Mouse (Mus musculus) cortical plate, adult 2 months (tissue): Measurements from ENCODE around the gene Entr1. TPM values are rescaled to one million over a fixed set of nuclear protein-coding genes. Genes with fewer than 3 reads are reported as not detected.

Source experiments
- H3K27ac ChIP-seq: fragments of 200-500 bp; 2 replicates; pipeline ENCODE4 v1.5.1; 2012; ENCODE audit warnings: low read length, control low read depth, inconsistent platforms; ENCODE audit not compliant: insufficient read depth
- H3K4me1 ChIP-seq: fragments of 200-500 bp; 2 replicates; pipeline ENCODE4 v1.6.1; 2011; ENCODE audit warnings: low read length; ENCODE audit not compliant: control insufficient read depth, insufficient read depth
- H3K4me3 ChIP-seq: fragments of 200-500 bp; 2 replicates; pipeline ENCODE4 v1.5.1; 2011; ENCODE audit warnings: mild to moderate bottlenecking, low read length, control low read depth; ENCODE audit not compliant: insufficient read depth
- CTCF ChIP-seq: fragments of 200-500 bp; IDR thresholded peaks from 2 replicates; pipeline ENCODE4 v1.5.1; 2011; ENCODE audit warnings: mild to moderate bottlenecking, control low read depth, low read length; ENCODE audit not compliant: insufficient read depth; ENCODE audit errors: extremely low read depth
- POLR2A ChIP-seq: fragments of 200-500 bp; IDR thresholded peaks from 2 replicates; pipeline ENCODE4 v1.6.1; 2011; ENCODE audit warnings: mild to moderate bottlenecking, low read length, control low read depth; ENCODE audit not compliant: insufficient read depth; ENCODE audit errors: extremely low read depth
- polyA plus RNA-seq: library from polyadenylated mRNA; depleted of rRNA; stranded (reverse); fragments of >200 nt; gene quantifications from 2 replicates; pipeline ENCODE4 v1.2.3, GENCODE M21; 2012

Gene Entr1
- polyA plus RNA-seq, 1 experiment: 284 TPM

DNA sequence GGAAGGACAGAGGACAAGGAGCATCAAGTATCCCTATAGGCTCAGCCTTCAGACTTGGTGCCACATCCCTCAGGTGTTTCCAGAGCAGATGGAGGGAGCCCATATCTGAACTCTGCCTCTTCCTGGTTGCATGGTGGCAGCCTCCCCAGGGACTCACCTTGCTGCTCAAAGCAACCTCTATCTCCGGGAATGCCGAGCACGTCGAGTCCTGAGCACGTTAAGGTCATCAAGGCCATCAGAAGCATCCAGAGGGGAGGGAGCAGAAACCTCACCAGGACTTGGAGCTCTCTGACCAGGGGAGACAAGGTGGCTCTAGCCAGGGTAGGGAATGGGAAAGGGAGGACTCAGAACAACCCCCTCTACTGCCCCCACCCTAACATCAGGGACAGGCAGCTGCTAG is 25.6 kb downstream of the Entr1 start:
- Histone ChIP-seq H3K27ac (no peak overlapping the region), H3K4me1 (0 out of 2 replicates have a peak, but pooled peaks cover 3% of the 10 kb centered on the region), H3K4me3 (no peak overlapping the region)
- TF ChIP-seq POLR2A: no peak
- no peak for TF ChIP-seq CTCF

GRCm38 (mm10) chr2:26362991-26363390 is 26.1 kb downstream of the Entr1 start:
- H3K27ac ChIP-seq: no peak overlapping the region
- TF ChIP-seq POLR2A: no peak
- no peak for TF ChIP-seq CTCF
- no peak overlapping the region for H3K4me3 ChIP-seq
- 0 out of 2 replicates have a peak, but pooled peaks cover 3% of the 10 kb centered on the region for H3K4me1 ChIP-seq

GRCm38 (mm10) chr2:26360772-26361171 is 28.3 kb downstream of the Entr1 start, which contains the start of gene Card9:
Gene Card9 (minus strand): TSS chr2:26360918.
- Histone ChIP-seq H3K4me3 (no peak within 1 kb of the TSS), H3K4me1 (0 out of 2 replicates have a peak, but pooled peaks cover 3% of the 10 kb centered on the region), H3K27ac (no peak within 1 kb of the TSS)
- TF ChIP-seq CTCF: no peak
- no peak for TF ChIP-seq POLR2A

DNA sequence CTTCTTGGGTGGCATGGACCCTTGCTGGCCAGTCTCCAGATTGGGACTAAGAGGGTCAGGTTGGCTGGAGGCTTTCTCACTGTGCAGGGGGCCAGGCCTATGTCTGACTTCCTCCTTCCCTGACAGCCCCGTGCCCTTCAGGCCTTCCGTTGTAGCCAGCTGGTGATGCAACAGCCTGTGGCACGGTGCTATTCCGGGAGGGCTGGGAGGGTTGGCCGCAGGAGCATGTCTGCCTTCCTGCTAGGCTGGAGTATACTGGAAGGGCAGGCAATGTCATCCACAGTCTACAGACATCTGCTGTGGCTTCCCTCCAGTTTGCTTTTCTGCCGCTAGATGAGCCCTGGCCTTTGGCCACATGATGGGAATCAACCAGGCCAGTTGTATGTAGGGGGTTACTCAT is 29.1 kb downstream of the Entr1 start:
- Histone ChIP-seq H3K4me3 (no peak overlapping the region), H3K27ac (no peak overlapping the region), H3K4me1 (0 out of 2 replicates have a peak, but pooled peaks cover 3% of the 10 kb centered on the region)
- TF ChIP-seq POLR2A (no peak), CTCF (no peak)

GRCm38 (mm10) chr2:26358667-26359320 is 30.3 kb downstream of the Entr1 start:
- H3K4me3 ChIP-seq: no peak overlapping the region
- TF ChIP-seq CTCF: no peak
- no peak for TF ChIP-seq POLR2A
- H3K4me1 ChIP-seq: no peaks in the 10 kb centered on the region
- H3K27ac ChIP-seq: no peak overlapping the region

DNA sequence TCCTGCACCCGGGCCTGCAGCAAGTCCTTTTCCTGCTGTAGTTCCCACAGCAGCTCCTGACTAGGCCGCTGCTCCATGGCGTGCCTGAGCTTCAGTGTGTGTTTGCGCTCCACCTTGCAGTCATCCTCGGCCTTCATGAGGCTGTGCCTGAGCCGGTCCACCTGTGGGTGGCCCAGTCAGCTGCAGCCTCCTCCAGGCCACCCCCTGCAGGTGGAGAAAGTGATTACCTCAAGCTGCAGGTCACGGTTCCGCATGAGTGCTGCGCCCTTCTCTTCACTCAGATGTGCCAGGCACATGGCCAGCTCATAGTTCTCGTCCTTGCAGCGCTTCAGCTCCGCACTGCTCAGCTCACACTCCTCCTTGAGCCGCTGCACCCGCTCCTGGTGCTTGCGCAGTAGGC is 31.6 kb downstream of the Entr1 start:
- TF ChIP-seq POLR2A (no peak), CTCF (no peak)
- H3K4me1 ChIP-seq: peaks cover 5% of the 10 kb centered on the region; the same call in 1 of the 2 replicates
- H3K27ac ChIP-seq: no peak overlapping the region
- no peak overlapping the region for H3K4me3 ChIP-seq

- Histone ChIP-seq H3K4me1 (peaks cover 5% of the 10 kb centered on the region; the same call in 1 of the 2 replicates), H3K27ac (no peak overlapping the region), H3K4me3 (no peak overlapping the region)
- TF ChIP-seq POLR2A: no peak
Measured at GRCm38 (mm10) chr2:26356678-26357077, 32.4 kb downstream of the Entr1 start.

- no peak overlapping the region for H3K4me3 ChIP-seq
- peaks cover 5% of the 10 kb centered on the region; the same call in 1 of the 2 replicates for H3K4me1 ChIP-seq
- no peak for TF ChIP-seq CTCF
- no peak overlapping the region for H3K27ac ChIP-seq
Measured at GRCm38 (mm10) chr2:26356231-26356630, 32.9 kb downstream of the Entr1 start.

DNA sequence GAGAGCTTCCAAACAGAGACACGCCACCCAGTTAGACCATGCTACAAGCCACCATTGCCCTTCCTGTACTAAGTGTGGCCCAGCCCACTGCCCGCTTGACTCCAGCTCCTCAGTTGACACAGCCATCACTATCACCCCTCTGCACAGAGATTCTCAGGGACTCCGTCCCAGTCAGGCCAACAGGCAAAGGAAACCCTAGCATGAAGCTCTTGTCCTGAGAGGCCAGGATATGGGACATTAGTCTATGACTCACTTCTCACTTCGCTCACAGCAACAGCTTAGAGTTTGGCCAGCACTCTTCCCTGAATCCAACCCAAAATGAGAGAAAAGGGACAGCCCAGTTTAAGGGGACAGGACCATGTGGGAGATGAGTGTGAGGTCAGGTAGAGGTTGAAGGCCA is 34.7 kb downstream of the Entr1 start:
- H3K4me1 ChIP-seq: peaks cover 8% of the 10 kb centered on the region; the same call in 1 of the 2 replicates
- TF ChIP-seq POLR2A: no peak
- TF ChIP-seq CTCF: no peak
- H3K27ac ChIP-seq: no peak overlapping the region
- no peak overlapping the region for H3K4me3 ChIP-seq
